Mouse (Mus musculus) testis, adult 2 months (tissue): ENCODE results near the gene Adamts10.

ENCODE experiments used
- CTCF ChIP-seq: fragments of 200-500 bp; IDR thresholded peaks from 2 replicates; pipeline ENCODE4 v1.5.1; 2012; ENCODE audit warnings: low read depth, mild to moderate bottlenecking, inconsistent platforms, low read length, moderate library complexity; ENCODE audit not compliant: control insufficient read depth, insufficient read depth, insufficient replicate concordance
- POLR2A ChIP-seq: fragments of 200-500 bp; IDR thresholded peaks from 2 replicates; pipeline ENCODE4 v1.6.1; 2012; ENCODE audit warnings: low read depth, mild to moderate bottlenecking, inconsistent platforms, low read length, moderate library complexity; ENCODE audit not compliant: control insufficient read depth

- TF ChIP-seq POLR2A (no peak), CTCF (no peak)
Measured at GRCm38 (mm10) chr17:33491371-33491770, 32.6 kb upstream of the Adamts10 start.
